Mouse (Mus musculus) heart, postnatal 0 days (tissue): ENCODE data around the gene Anks6.

ENCODE experiments used
- CTCF ChIP-seq: IDR thresholded peaks from 2 replicates; pipeline ENCODE4 v1.5.1; 2016; ENCODE audit warnings: antibody characterized with exemption, control low read depth, low read depth
- EP300 ChIP-seq: IDR thresholded peaks from 2 replicates; pipeline ENCODE4 v1.6.1; 2016; ENCODE audit warnings: antibody characterized with exemption, low read depth

- TF ChIP-seq CTCF, result no peak
- no peak for TF ChIP-seq EP300
Observed at GRCm38 (mm10) chr4:47000626-47001395, 56.4 kb downstream of the Anks6 start.
